Mouse (Mus musculus) heart, embryonic 16.5 days (tissue): ENCODE data around the gene Cltrn. TPM values are rescaled to one million over a fixed set of nuclear protein-coding genes. Genes with fewer than 3 reads are reported as not detected.

ENCODE experiments used
- ATAC-seq: fragments of 200-750 bp; cut with Nextera tagmentation; replicated peaks from 2 replicates; pipeline ENCODE4 v1.8.0; 2017; ENCODE audit warnings: moderate number of reproducible peaks; ENCODE audit not compliant: insufficient read depth, low FRiP score; ENCODE audit errors: extremely low read depth
- H3K27ac ChIP-seq: fragments of 300-500 bp; sonication (generic); 2 replicates; pipeline ENCODE4 v1.5.1; 2014; ENCODE audit warnings: mild to moderate bottlenecking, low read length, control low read depth, moderate library complexity
- H3K27me3 ChIP-seq: fragments of 300-500 bp; sonication (generic); 2 replicates; pipeline ENCODE4 v1.6.1; 2014; ENCODE audit warnings: low read length, mixed read lengths; ENCODE audit not compliant: control insufficient read depth, insufficient read depth
- H3K36me3 ChIP-seq: fragments of 300-500 bp; sonication (generic); 2 replicates; pipeline ENCODE4 v1.6.1; 2014; ENCODE audit not compliant: control insufficient read depth, insufficient read depth
- H3K4me1 ChIP-seq: fragments of 300-500 bp; sonication (generic); 2 replicates; pipeline ENCODE4 v1.6.1; 2014; ENCODE audit warnings: low read length, mixed read lengths; ENCODE audit not compliant: control insufficient read depth, insufficient read depth
- H3K4me2 ChIP-seq: fragments of 300-500 bp; sonication (generic); 2 replicates; pipeline ENCODE4 v1.6.1; 2014; ENCODE audit warnings: low read depth, mild to moderate bottlenecking, control low read depth, low read length
- H3K4me3 ChIP-seq: fragments of 300-500 bp; sonication (generic); 2 replicates; pipeline ENCODE4 v1.5.1; 2014; ENCODE audit warnings: mild to moderate bottlenecking, control low read depth, low read length
- H3K9ac ChIP-seq: fragments of 300-500 bp; sonication (generic); 2 replicates; pipeline ENCODE4 v1.6.1; 2014; ENCODE audit warnings: low read length, control low read depth
- H3K9me3 ChIP-seq: fragments of 300-500 bp; sonication (generic); replicated peaks from 2 replicates; pipeline ENCODE4 v1.6.1; 2016; ENCODE audit warnings: low read length; ENCODE audit not compliant: control insufficient read depth
- WGBS: fragments of 180-500 bp; shearing (Covaris S2); extraction: QIAGEN DNeasy Blood & Tissue Kit; methylation state at CpG from one replicate; pipeline ENCODE4 v1.1.7; 2014; 5-methylcytosine and 5-hydroxymethylcytosine counted together
- polyA plus RNA-seq: library from polyadenylated mRNA; unstranded; fragments of >200 nt; fragmentation: Nextera tagmentation; extraction: Ambion mirVana; gene quantifications from 2 replicates; pipeline ENCODE4 v1.2.1, GENCODE M21; 2015

The Cltrn gene
- polyA plus RNA-seq, 1 experiment from 2014 or later: 0.11 TPM

DNA sequence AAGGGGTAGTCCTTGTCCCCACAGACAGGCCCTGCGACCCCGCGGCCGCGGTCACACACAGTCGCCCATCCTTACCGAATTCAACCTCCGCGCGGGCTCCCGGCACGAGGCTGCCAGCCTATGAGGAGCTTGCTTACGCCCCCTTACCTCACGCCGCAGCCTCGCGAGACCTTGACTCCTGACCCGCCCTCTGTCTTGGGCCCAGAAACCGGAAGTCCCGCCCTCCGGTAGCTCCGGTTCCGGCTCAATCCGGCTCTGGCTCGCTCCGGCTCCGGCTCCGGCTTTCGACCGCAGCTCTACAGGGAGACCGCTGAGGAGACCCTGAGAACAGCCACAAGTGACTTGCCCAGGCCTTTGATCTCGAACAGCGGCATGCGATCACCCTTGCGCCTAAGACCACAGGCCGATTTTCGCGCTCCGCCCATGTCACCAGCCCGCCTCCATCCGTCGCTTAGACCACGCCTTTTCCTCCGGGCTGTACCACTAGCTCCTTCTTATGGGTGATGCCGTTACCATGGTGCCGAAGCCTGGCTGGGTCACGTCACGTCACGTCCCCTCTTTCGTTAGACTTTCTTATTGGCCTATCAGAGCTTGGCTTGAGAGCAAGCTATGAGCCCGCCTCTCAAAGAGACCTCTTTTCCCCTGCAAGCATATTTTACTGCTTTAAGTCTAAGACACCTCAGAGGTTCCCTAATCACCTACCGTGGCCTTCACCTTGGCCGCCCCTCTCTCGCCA is 12.4 kb upstream of the Cltrn start, which contains the start of gene Siah1b:
Gene Siah1b, minus strand, starts transcription at position 454 of the 736 bp plus-strand sequence.
- Histone ChIP-seq H3K9ac (peak within 1 kb of the TSS; percentile 75), H3K27me3 (no peaks in the 10 kb centered on the region), H3K4me1 (peaks cover 4% of the 10 kb centered on the region; the same call in 1 of the 2 replicates), H3K27ac (peak within 1 kb of the TSS; percentile 88), H3K36me3 (peaks cover 3% of the 10 kb centered on the region; the same call in 1 of the 2 replicates), H3K9me3 (no peaks in the 10 kb centered on the region), H3K4me2 (peak within 1 kb of the TSS; percentile 88), H3K4me3 (peak within 1 kb of the TSS; percentile 69)
- 23% methylated on average over 54 of the region's 54 CpGs for WGBS
- ATAC-seq: peak; percentile 99

GRCm38 (mm10) chrX:164082030-164082429 is 6.6 kb upstream of the Cltrn start:
- 84% methylated on average over 9 of the region's 9 CpGs for WGBS
- Histone ChIP-seq H3K9me3 (no peaks in the 10 kb centered on the region), H3K27ac (no peak overlapping the region), H3K9ac (no peak overlapping the region), H3K4me1 (no peaks in the 10 kb centered on the region), H3K27me3 (no peaks in the 10 kb centered on the region), H3K4me2 (no peak overlapping the region), H3K36me3 (no peaks in the 10 kb centered on the region), H3K4me3 (no peak overlapping the region)
- no peak for ATAC-seq

DNA sequence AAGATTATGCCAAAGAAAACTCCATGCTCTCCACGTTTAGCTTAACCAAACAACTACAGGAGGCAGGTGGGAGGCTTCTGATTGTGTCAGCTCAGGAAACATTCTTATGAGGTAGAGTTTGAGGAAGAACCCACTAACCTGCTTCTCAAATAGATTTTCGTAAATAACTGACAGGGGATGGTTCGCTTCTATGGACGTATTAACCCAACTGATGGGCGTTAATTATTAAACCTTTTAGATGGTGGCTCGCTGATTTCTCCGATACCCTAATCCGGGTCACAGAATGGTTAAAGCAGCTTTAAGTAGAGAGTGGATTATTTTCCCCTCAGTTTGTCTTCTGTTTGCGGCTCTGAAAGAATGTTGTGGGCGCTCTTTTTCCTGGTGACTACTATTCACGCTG is 1.3 kb downstream of the Cltrn start:
- Histone ChIP-seq H3K27me3 (no peaks in the 10 kb centered on the region), H3K27ac (no peak overlapping the region), H3K4me3 (no peak overlapping the region), H3K36me3 (no peaks in the 10 kb centered on the region), H3K4me1 (no peaks in the 10 kb centered on the region), H3K9me3 (no peaks in the 10 kb centered on the region), H3K4me2 (no peak overlapping the region), H3K9ac (no peak overlapping the region)
- 76% methylated on average over 11 of the region's 11 CpGs for WGBS
- no peak for ATAC-seq

DNA sequence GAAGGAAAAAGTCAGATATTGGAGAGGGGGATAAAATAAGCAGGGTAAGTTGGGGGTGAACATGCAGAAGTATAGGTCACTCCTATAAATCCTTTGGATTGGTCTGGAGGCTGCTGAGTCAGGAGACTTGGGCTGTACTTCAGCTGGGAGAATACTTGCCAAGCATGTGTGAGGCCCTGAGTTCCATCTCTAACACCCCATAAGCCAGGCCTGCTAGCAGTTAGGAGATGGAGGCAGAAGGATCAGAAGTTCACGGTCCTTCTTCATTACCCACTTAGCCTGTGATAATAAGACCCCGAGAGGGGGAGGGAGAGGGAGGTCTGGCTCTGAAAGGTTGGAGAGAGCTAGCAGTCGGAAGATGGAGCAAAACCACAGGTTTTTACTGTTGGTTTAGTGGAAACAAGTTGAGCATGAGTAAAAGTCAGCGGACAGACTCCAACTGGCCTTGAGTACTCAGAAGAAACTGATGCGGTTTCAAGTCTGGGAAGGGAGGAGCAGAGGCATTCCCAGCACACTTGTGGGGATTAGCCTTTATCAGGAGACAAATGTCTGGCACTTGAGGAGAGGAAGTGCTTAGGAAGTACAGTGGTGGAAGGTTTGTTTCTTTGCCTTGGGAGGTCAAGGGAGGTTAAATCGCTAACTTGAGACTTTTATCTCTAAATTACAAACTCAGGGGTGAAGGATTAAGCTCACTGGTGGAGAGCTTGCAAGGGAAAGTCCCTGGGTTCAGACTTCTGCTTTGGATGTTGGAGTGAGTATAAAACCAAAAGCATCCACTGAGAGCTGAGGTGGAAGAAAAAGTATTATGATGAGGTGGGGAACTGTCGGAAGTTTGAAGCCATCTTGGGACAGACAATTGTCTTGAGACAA is 3.9 kb downstream of the Cltrn start:
- H3K4me2 ChIP-seq: no peak overlapping the region
- no peaks in the 10 kb centered on the region for H3K27me3 ChIP-seq
- H3K36me3 ChIP-seq: no peaks in the 10 kb centered on the region
- H3K4me3 ChIP-seq: no peak overlapping the region
- H3K4me1 ChIP-seq: no peaks in the 10 kb centered on the region
- ATAC-seq: peak; percentile 6
- H3K27ac ChIP-seq: no peak overlapping the region
- H3K9ac ChIP-seq: no peak overlapping the region
- no peaks in the 10 kb centered on the region for H3K9me3 ChIP-seq
- WGBS: 28% methylated on average over 7 of the region's 7 CpGs

DNA sequence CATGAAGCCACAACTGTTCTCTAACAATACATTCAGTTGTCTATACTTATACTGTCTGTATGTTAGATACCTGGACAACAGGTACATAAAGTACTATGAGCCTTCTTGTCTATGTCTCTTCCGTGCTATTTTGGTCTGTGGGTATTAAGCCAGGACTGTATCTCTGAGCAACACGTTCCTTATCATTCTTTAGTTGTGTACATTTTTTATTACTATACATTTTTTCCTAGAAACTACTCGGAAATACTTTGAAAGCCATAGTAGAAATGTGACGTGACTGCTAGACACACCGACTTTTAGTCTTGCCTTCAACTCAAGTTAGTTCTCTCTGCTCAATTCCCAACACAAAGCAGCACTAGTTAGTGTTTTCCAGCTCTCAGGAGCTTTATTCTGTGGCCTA is 4.8 kb downstream of the Cltrn start:
- H3K27ac ChIP-seq: no peak overlapping the region
- 76% methylated on average over 5 of the region's 5 CpGs for WGBS
- no peaks in the 10 kb centered on the region for H3K36me3 ChIP-seq
- H3K9me3 ChIP-seq: no peaks in the 10 kb centered on the region
- H3K9ac ChIP-seq: no peak overlapping the region
- no peaks in the 10 kb centered on the region for H3K4me1 ChIP-seq
- no peaks in the 10 kb centered on the region for H3K27me3 ChIP-seq
- ATAC-seq: no peak
- no peak overlapping the region for H3K4me3 ChIP-seq
- H3K4me2 ChIP-seq: no peak overlapping the region

- no peak for ATAC-seq
- H3K4me1 ChIP-seq: no peaks in the 10 kb centered on the region
- H3K4me3 ChIP-seq: no peak overlapping the region
- H3K27ac ChIP-seq: no peak overlapping the region
- H3K27me3 ChIP-seq: no peaks in the 10 kb centered on the region
- no peaks in the 10 kb centered on the region for H3K9me3 ChIP-seq
- H3K36me3 ChIP-seq: no peaks in the 10 kb centered on the region
- no peak overlapping the region for H3K9ac ChIP-seq
- 69% methylated on average over 2 of the region's 2 CpGs for WGBS
- no peak overlapping the region for H3K4me2 ChIP-seq
Measured at GRCm38 (mm10) chrX:164095838-164096237, 7.2 kb downstream of the Cltrn start.

GRCm38 (mm10) chrX:164101483-164101882 is 12.9 kb downstream of the Cltrn start:
- no peak overlapping the region for H3K9ac ChIP-seq
- ATAC-seq: no peak

DNA sequence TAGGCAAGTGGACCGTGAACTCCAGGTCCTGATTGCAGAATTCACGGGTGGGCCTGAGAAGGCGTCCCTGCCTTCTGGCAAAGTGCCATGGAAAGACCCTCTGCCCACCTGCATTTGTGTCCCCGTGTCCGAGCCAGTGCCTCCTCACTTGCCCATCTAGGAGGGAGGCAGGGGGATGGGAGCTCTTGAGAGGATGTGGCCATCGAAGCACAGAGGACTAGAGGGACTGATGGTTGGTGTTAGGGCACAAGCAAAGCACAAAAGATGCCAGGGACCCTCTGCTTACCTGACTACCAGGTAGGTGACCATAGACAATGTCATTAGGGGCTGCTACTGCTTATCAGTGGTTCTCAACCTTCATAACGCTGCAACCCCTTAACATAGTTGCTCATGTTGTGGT is 13.6 kb downstream of the Cltrn start:
- WGBS: 74% methylated on average over 7 of the region's 7 CpGs
- H3K36me3 ChIP-seq: no peaks in the 10 kb centered on the region
- no peak overlapping the region for H3K4me2 ChIP-seq
- H3K9me3 ChIP-seq: no peaks in the 10 kb centered on the region
- no peak overlapping the region for H3K27ac ChIP-seq
- no peaks in the 10 kb centered on the region for H3K4me1 ChIP-seq
- H3K4me3 ChIP-seq: no peak overlapping the region
- no peak for ATAC-seq
- H3K27me3 ChIP-seq: no peaks in the 10 kb centered on the region
- H3K9ac ChIP-seq: no peak overlapping the region

More at GRCm38 (mm10) chrX:164101483-164101882, 12.9 kb downstream of the Cltrn start:
- Histone ChIP-seq H3K4me3 (no peak overlapping the region), H3K9me3 (no peaks in the 10 kb centered on the region), H3K4me2 (no peak overlapping the region), H3K27ac (no peak overlapping the region), H3K4me1 (no peaks in the 10 kb centered on the region), H3K36me3 (no peaks in the 10 kb centered on the region), H3K27me3 (no peaks in the 10 kb centered on the region)

DNA sequence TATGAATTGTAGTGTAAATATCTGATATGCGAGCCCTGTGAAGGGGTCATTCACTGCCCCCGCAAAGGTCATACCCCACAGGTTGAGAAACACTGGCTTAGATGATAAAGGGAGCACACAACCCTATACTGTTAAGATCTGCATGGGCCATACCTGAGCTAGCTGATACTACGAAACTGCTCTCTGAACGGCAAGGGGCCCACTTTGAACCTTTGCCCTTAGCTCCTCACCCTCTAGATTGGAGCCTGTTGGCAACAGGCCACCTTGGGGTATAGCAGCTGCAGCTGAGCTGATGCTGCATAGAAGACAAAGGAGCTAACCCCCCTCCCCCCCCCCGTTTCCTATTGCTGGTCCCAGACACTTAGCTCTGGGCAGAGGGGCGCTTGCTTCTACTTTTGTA is 14.0 kb downstream of the Cltrn start:
- WGBS: 61% methylated on average over 6 of the region's 6 CpGs
- Histone ChIP-seq H3K4me2 (no peak overlapping the region), H3K36me3 (no peaks in the 10 kb centered on the region), H3K9me3 (no peaks in the 10 kb centered on the region), H3K9ac (no peak overlapping the region), H3K4me3 (no peak overlapping the region), H3K27ac (no peak overlapping the region), H3K27me3 (no peaks in the 10 kb centered on the region), H3K4me1 (no peaks in the 10 kb centered on the region)
- no peak for ATAC-seq
